Mouse (Mus musculus): Measurements from ENCODE around the gene Smap2.

The Smap2 gene

DNA sequence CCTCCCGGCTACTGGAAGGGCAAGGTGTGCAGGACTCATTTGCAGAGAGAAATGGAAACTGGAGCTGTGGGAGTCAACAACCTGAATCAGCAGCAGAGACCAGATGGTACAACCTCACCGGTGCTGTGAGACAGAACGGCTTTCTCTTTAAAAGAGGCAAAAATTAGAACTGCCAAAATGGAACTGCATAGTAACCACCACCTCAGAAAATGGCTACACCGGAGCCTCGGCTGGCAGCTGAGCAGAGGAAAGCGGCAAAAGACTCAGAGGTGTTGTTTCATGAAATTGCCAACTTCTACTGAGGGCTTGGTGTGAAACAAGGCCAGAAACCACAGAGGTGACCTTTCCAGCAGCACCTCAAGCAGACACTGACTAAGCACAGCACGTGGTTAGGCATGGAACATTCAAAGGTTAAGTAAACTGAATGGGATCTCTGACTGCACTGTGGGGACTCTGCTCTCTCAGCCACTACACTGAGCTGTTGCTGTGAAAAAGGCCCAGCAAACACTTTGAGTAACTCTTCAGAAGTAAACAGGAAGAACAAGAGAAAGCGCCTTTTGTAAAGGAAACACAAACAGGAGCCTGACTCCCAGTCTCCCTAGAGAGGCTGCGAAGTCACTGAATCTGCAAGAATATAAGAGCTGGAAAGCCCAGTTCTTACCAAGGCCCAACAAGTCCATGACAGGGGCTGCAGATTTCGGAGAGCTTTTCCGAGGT, 42.2 kb downstream of the Smap2 start:
- DNase-seq = peak; percentile 52

DNA sequence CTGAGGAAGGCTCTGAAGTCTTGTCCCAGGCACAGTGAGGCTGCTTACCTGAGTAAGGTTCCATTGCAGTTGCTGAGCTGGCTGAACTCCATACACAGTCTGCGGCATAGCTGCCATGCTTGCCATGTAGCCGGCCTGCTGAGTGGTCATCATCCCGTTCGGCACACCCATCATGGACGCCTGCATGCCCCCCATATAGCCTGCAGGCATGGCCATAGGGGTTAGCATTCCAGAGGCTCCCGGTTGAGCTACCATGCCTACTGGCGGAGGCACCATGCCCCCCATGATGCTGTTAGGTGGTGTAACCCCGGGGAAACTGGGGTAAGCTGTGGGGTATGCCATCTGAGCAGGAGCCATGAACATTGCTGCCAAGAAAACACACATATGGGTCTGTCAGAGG, 45.2 kb downstream of the Smap2 start:
- no peak for DNase-seq

DNA sequence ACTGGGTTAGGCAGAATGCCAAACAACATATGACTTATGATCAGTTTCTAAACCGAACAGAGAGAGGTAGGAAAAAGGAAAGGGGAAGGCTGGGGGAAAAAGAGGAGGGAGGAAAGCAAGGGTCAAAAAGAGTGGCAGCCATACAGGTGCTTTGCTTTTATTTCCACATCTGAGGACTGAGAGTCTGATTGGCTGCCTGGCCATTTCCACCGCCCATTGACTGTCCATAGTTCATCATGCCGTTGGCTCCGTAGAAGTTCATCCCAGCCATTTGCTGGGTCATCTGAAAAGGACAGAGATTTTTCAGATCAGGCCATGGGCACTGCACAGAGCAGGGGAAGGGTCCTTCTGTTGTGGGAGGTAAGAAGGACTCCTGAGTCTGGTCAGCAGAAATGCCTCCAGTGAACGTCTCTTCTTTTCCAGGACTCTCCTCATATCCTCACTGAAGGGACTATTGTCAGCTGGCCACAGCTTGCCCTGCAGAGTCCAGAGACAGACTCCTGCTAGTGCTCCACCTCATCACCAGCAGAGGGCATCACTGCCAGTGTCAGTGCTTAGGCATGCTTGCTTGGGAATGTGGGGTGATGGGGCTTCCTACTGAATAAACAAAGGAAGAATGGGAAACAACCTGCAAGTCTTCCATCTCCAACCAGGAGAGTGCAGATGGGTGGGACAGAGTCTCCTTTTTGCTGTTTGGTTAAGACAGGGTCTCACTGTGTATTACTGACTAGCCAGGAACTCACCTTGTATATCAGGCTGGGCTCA, 47.5 kb downstream of the Smap2 start:
- peak; percentile 46 for DNase-seq

DNA sequence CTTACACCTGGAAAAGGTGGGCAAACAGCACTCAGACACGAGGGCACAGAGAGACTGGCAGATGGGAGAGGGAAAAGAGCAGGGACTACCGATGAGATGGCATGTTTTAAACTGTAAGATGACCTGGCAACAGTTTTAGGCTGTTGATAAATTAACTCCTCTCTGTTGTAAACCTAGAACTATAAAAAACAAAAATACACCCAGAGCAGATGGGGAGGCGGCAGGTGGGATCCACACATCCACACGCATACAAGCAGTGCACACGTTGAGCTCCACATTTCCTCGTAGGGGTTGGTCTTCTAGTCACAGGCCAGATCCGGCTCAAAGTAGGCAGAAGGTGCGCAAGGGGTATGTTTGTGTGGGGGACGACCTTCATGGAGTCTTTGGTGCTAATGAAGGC, 48.6 kb downstream of the Smap2 start:
- DNase-seq = no peak

DNA sequence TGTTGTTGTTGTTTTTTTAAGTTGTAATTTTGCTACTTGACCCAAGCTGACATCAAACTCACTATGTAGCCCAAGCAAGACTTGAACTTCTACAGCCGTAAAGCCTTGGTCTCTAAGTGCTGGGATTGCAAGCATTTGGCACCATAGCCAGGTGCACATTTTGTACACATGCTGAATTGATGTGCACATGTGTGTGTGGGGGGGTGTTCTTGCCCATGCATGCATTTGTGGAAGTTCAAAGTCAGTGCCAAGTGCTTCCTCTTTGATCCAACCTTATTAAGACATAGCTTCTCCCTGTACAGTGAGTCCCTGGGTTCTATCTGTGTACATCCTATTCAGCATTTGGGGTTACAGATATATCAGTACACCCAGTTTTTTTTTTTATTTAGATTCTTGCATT, 61.5 kb downstream of the Smap2 start:
- no peak for DNase-seq

DNA sequence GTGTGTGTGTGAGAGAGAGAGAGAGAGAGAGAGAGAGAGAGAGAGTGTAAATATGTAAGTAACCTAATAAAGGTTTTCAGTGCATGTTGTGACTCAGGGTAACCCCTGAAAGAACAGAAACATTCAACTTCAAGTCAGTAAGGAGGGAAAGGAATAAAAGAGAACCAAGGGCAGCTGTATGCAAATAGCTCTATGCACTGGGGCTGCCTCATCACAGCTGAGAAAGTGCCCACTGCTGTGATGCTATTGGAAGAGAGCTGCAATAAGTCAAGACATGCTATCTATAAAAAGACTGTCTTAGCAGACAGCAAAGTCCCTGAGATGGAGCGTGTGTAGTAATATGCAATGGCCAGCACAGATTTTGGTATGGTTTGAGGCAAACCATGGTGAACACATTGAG, 63.4 kb downstream of the Smap2 start:
- no peak for DNase-seq

DNA sequence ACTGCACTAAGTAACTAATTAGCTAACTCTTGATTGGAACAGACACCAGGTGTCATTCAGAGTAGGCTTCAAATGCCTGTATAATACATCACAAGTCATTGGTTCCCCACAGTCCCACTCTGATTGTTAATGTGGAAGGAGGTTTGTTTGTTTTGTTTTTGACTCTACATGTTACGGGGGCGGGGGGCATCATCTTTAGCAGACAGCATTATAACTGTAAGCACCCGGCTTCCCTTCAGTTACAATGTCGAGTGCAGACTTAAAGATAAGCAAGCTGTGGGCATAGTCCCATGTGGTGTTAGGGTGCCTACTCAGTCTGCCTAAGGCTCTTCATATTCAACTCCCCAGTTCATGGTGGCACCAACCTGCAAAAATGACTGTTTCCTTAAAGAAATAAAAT, 64.0 kb downstream of the Smap2 start:
- no peak for DNase-seq

DNA sequence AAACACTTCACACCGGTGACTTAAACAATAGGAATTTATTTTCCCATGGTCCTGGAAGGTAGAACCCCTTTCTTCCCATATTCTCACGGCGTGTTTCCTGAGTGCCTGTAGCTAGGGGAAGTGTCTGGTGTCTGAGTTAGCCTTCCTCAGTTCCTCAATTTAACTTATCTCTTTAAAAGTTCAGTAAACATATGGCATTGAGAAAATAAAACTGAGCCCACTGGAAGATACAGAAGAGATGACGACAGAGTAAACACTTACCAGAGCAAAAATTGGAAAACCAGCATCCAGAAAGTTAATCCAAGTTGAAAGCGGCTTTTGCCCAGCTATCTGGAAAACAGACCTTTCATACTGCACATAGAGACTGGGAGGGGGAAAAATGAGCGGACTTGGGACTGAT, 64.9 kb downstream of the Smap2 start:
- DNase-seq = no peak

DNA sequence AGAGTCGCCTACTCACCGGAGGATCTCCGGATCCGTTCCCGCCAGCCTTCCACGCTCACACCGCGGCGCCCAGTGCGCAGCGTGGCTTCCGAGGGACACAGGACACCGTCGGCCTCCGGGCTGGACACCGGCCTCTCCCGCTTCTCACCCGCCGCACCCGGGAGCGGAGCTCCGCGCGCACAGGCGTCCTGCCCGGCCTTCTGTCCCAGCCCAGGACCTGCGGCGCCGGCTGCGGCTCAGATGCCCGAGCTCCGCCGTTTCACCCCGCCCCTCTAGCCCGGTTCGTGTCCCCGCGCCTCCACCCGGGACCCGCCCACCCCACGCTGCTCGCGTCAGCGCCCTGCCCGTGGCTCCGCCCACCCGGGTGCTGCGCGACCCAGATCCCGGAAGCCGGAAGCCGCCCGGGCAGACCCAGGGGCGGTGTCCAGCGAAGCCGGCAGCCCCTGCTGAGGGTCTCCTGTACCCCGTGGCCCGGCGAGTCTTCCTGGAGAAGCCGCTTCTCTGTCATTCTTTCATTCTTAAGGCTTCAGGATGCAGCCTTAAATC, 65.5 kb downstream of the Smap2 start, which contains the start of gene Zfp69:
Zfp69 (minus strand) TSS at position 272 of the 546 bp plus-strand sequence.
- DNase-seq = peak; percentile 88

DNA sequence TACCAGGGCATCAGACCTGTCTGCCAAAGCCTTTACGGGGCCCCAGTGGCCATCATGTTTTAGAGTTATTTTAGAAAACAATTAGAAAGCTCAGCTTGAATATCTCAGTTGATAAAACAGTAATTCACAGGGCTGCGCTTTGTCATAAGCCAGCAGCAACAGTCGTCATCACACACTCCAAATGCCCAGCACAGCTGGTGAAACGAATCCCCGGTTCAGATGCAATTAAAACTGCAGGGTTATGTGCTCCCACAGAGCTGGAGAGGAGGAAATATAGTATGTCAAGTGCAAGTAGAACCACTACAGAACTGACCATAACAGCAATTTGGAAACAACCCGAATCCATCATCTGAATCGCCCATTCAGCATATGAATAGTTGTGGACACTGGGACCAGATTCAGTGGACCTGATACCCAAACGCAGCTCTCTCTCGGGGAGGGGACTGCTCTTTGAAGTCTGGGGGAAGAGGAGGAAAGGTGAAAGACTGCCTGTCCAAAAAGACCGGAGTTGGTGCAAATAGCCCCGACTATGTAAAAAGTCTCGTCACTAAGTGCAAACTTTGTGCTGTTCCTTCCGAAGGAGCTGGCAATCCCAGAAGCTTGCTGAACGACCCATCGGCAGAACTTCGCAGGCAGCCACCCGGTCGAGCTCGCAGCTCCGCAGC, 66.2 kb downstream of the Smap2 start:
- DNase-seq = no peak

DNA sequence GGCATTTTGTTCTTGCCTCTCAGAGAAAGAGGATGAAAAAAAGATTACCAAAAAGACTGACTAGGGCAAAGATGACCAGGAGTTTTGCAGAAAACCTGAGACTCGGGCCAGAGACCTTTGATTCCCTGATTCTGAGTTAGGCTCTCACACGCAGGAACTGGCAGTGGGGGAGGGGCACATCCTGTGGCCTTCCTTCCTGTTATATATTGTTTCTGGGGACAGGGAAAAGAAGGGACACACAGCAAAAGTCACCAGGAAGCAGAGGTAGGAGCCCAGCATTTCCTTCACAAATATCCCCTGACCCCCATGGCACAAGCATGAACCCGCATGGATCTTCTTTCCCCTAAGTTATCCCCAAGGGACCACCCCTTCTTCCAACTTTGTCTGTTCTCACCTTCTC, 68.1 kb downstream of the Smap2 start:
- no peak for DNase-seq

DNA sequence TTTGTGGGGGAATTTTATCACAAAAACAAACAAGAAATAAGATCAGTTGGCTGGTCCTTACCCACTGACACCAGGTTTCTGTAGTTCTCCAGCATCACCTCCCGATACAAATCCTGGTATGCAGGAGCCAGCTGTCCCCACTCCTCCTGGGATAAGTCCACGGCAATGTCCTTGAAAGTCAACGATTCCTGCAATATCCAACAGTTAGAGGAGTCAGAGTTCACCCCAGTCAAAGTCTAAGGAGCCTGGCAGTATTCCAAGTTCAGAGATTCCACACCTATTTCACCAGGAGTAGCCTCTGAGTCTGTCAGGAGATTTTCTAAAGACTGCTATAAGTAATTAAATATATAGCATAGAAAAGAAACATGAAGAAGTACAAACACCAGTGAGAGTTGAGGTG, 82.0 kb downstream of the Smap2 start:
- no peak for DNase-seq

DNA sequence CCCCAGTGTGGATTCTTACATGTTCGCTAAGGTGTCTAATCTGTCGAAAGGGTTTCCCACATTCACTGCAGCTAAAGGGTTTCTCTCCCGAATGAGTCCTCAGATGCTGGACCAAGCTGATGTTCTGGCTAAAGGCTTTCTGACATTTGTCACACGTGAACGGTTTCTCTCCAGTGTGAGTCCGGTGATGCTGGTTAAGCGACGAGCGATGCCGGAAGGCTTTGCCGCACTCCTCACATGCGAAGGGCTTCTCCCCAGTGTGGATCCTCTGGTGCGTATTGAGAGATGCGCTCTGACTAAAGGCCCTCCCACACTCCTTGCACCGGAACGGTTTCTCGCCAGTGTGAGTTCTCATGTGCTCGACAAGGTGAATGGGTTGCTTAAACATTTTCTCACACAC, 86.3 kb downstream of the Smap2 start:
- no peak for DNase-seq

DNA sequence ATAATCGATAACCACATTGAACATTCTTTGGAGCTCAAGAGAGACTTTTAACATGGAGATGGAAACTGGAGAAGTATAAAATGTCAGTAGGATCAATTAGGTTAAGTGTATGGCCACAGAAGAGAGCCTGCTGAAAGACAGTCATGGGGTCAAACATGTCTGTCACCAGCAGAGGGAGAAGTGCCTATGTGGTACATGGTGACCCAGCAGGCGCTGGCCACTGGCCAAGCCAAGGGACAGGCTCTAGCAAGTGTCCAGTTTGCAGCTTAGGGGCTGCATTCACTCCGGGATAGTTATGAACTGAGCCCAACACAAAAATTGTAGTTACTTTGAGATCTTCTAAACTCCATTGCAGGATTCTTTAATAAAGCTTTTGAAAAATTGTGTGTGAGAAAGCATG, 88.4 kb downstream of the Smap2 start:
- DNase-seq = no peak

DNA sequence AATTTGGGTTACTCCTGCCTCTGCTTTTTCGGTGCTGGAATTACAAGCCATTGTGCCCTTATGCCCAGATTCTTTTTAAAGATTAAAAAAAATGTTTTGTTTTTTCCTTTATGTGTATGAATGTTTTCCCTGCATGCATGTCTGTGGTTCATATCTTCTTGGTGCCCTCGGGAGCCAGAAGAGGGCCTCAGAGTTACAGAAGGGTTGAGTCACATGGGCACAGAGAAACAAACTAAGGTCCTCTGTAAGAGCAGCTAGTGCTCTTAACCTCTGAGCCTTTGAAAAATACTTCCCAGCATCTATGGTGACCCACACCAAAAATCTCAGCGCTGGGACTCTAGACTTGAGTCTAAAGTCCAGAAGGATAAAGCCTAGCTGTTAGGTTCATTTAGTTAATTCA, 91.7 kb downstream of the Smap2 start:
- DNase-seq = peak; percentile 28

DNA sequence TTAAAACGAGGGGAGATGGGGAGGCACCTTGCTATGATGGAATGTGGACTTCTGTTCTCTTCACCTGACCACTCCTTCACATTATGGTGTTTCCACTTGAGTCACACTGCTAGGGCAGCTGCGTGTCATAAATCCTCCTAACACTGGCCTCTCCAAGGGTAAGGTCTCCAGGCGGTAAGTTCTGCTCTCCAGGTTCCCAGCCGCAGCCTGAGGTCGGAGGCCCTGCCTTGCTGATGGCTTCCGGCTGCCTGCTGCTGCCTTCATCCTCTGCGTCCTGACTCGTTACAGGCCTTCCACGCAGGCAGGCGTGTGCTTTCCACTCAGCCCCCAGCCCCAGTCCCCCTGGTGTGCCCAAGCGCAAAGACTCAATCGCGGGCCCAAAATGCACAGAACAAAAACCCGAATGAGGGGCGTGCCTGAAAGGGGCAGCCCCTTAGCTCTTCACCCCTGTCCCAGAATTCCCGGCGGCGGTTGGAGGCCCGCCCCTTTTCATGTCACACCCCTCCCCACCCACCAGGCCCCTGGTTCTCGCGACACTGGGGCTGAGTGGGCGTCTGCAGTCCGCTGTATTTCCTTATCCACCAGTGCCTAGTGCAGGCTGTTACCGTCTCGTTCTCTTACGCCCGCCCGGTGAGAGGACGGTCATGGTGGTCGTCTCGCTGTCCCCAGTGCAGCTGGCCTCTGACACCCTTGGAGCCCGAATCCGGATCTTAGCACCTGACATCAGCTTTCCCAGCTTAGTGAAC, 92.3 kb downstream of the Smap2 start, which contains the start of gene Exo5:
Exo5 (minus strand) TSS at position 464 of the 746 bp plus-strand sequence.
- DNase-seq = peak; percentile 89

DNA sequence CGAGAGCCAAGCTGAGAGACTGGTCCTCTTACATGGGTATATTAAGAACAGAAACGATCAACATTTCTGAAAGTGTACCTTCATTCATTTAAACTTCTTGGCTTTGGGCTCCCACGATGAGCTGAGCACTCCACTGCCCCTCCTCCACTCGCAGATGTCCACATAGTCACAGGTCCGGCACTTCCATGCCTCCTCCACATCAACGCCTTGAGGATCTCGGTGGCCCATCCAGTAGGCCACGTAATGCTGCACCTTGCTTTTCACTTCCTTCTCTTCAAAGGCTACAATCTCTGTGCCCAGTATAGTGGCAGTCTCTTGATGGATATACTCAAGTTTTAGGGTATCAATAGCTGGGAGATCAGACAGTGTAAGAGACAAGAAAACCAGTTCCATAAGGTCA, 95.6 kb downstream of the Smap2 start:
- DNase-seq = no peak

All from right cerebral cortex, adult 18-20 months (tissue).